Mouse (Mus musculus): ENCODE data around the gene Elfn1.

Gene Elfn1

DNA sequence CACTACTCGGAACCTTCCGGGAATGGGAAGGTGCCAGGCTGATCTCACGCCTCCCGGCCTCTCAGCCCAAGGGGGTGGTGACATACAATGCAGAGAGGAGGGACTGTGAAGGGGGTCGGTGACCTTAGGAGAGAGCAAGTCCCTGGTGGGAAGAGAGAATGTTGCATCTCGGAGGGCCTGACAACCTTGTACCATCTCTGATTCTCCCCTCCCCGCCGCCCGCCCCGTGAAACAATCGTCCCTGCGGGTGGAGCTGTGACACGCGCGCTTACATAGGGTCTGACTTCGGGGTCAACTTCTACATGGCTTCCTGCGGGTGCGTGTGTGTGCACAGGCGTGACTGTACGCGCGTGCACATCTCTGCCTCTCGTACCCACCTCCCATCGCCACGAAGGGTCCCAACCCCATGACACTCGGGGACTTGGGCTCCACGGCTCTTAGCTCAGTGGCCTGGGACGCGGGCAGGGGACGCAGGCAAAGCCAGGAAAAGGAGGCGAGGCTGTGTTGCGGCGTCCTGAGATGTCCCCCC, at the start of gene Elfn1:
Gene Elfn1, plus strand, starts transcription at position 230 of the 529 bp plus-strand sequence.
- peak in 1 of 2 experiments; percentile 12 for DNase-seq

DNA sequence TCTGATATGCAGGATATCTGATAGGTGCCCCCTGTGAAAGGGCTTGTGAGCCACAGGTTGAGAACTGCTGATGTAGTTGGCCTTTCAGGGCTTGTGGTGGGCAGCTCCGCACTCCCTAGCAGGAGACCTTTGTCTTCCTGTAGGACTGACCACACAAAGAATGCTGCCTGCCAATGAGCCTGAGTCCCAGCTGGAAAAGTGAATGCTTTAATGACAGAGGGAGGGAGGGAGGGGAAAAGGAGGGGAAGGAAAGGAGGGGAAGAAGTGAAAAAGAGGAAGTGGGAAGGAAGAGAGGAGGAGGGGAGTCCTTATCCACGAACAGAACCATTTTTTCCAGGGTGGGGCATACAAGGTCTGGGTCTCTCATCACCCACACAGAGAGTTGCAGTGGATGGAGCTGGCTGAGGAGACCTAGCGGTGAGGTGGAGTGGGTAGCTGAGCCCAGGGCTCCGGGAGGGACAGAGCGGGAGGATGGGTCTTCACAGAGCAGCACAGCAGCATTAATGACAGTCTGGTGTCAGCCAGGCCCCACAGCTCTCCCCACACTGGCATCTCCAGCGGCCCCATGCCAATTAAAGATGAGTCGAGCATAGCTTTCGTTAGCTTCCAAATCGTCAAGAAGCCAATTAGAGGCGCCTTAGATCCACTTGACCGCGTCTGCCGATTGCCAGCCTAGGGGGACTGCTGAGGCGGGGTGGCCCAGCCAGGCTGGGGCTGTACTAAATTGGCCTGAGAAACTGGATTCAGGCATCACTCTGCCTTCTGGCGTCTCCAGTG, 47.2 kb upstream of the Elfn1 start:
- no peak for DNase-seq

DNA sequence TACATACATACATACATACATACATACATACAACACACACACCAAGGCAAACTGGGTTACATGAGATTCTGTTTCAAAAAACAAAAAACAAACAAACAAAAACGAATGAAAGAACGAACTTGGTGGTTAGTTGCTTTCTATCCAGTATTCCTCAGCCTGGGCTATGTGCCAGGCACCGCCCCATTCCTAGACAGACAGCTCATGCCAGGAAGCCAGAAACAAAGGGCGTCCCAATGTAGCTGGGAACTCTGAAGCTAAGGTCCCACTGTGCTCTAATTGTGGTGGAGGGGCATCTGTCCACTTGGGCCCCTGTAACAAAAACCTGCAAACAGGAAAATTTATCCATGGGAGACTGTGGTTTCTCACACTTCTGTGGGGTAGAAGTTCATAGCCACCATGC, 45.0 kb upstream of the Elfn1 start:
- DNase-seq = peak; percentile 77 to 84

DNA sequence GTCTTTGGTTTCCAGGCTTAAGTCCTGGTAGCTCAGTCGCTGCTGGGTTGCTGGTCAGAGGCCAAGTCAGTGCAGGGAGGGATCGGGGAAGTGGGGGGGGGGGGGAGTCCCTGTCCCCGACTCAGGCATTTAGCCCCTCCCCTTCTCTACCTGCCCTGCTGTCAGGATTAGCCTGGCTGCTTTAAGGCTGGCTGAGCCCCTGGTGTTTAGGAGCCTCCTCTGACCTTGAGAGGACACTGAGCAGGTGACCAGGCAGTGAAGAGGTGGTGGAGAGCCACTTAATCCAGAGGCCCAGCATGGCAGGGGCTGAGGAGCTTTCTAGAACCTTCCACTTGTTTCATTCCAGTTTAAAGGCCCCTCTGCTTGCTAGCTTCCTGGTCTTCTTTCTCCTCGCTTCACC, 36.9 kb upstream of the Elfn1 start:
- peak; percentile 36 to 74 for DNase-seq

DNA sequence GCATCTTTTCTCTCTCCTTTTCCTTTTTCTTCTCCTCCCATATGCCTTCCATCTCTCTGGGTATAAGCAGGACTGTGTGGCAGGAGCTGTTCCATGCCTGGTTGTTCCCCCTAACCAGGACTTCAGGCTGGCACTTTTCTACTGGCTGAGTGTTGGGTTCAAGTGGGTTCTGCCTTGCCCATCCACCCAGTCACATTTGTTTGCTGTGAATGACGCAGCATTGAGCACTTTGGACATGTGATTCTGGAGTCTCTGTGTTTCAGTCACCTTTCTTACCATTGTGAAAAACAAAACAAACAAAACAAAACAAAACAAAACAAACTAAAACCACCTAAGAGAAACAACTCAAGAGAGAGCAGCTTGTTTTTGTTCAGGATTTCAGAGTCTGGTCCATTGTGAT, 36.2 kb upstream of the Elfn1 start:
- DNase-seq = no peak

DNA sequence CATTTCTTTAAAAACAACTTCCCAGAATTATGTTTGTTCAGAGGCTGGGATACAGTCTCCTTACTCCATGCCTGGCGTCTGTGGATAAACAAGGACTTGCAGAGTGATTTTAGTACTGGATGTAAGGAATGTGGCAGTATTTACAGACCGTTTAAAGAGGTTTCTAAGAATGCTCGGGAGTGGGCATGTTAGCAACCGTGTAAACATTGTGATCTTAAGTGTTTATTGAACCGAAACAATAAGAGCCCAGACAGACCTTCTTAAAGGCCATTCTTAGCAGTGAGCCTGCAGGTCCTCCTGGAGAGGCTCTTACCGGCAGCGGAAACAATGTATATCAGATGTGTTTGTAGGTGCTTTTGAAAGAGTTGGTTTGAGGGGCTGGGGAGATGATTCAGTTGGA, 30.2 kb upstream of the Elfn1 start:
- no peak for DNase-seq

DNA sequence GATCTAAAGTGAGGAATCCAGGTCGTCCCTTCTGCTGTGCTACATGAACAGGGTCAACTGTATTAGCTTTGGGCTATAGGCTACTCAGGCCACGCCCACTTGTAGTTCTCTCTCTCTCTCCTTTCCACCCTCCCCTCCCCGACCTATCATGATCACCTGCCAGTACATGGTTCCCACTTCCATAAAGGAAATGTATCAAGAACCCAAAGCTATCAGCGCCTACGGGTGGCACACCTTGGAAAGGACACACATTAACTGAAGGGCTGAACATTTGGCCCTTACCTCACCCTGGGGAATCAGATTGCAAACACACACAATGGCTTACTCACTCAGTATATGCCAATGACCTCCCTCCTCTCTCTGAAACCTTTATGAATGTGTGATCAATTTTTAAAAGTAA, 28.0 kb upstream of the Elfn1 start:
- no peak for DNase-seq

DNA sequence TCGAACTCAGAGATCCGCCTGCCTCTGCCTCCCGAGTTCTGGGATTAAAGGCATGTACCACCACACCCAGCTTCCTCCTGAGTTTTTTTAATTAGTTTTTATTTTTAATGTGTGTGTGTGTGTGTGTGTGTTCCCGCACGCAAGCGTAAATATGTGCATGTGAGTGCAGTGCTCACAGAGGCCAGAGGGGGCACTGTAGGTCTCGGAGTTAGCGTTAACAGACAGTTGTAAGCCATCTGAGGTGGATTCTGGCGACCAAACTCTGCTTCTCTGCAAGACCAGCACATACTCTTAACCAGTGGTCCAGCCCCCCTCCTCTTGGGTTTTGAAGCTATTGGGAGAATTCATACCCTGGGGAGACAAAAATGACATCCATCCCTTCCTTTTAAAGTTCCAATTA, 26.6 kb upstream of the Elfn1 start:
- DNase-seq = no peak

DNA sequence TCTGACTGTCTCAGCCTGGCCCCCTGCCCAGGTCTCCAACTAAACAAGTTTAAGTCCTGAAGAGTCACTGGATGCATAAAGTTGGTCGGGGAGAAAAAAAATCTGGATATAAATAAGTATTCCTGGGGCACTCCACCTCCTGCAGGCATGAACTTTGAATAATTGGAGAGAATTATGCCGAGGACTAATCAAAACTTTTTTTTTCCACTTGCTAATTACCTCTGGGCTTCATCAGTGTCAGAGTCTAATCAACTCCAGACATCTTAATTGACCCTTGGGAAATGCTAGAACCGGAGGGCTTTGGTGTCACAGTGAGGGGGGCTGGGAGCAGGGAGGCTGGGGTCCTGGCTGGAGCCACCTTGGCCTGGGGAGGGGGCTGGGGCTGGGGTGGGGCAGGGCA, 19.1 kb upstream of the Elfn1 start:
- DNase-seq = no peak

DNA sequence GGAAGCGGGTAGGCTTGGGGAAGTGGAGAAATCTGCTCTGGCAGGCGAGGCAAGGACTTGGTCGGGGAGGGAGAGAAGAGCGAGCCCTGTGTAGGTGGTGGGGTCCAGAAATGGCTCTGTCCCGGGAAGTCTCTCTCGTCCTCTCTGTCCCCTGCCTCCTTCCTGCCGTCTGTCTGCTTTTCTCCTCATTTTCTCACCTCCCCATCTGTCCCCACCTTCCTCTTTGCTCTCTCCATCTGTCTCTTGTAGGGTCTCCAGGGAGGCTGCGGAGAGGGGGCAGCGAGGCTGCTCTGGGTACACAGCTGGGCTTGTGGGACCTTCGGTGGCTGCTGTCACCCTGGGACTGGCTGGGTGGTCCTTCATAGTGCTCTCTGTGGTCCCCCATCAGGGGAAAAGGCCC, 18.4 kb upstream of the Elfn1 start:
- no peak for DNase-seq

DNA sequence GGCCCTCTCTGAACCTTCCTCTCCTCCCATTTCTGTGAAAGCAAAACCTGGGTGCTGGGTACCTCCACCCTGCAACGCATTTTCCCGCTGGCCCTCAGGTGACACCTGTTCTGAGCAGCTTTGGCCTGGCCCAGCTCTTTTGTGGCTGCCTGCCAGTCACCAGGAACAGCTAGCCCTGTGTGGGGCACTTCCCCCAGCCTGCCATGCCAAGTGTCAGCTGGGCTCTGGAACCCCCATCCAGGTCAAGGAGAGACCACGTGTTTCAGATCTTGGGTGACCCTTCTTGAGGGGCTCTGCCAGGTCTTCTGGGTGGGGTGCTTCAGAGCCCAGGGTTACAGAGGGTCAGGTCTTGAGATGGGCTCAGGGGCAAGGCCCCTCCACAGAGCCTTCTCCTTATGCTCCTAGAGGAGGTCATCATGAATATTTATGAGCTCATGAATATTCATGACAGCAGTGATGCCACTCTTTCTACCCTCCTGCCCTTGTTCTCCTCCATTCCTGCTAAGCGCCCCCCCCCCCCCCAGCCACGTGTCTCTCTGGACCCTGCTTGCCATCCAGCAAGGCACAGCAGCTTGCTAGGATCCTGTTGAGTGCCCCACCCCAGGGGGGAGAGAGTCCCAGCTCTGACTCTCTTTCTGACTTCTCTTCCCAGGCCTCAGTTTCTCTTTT, 15.3 kb upstream of the Elfn1 start:
- DNase-seq = peak; percentile 78 to 89

DNA sequence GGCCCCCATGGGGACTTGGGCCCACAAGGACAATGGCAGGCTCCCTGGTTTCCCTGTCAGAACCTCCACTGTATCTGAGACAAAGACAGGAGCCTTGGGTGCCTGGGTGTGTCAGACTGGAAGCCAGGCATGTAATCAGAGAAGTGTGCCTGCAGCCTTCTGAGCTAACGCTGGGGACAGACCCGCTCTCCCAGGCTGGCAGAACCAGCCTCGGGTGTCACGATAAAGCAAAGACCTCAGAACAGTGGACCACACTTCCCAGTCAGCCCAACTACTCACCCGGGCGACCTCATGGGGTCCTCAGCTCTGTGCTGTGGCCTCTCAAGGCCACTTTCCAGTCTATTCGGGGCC, 14.8 kb upstream of the Elfn1 start:
- no peak for DNase-seq

DNA sequence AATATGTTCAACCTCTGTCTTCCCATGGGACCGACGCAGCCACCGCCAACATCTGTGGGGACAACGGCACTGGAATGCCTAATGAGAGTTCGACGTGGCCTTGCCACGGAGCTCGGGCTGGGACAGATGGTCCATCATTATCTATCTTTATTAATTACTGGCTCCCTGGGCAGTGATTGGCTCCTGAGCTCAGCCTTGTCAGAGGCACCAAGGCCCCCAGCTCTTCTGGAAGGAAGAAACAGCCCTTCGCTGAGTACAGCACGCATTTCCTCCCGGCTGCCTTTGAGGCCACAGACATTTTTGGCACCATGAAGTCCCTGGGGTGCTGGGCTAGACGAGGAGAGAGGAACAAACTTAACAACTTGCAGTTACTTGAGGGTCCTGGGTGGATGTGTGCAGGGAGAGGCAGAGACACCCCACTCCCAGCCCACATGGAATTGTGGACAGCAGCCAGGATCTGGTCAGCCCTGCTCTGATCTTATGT, 13.7 kb upstream of the Elfn1 start:
- DNase-seq = peak; percentile 44 to 66

DNA sequence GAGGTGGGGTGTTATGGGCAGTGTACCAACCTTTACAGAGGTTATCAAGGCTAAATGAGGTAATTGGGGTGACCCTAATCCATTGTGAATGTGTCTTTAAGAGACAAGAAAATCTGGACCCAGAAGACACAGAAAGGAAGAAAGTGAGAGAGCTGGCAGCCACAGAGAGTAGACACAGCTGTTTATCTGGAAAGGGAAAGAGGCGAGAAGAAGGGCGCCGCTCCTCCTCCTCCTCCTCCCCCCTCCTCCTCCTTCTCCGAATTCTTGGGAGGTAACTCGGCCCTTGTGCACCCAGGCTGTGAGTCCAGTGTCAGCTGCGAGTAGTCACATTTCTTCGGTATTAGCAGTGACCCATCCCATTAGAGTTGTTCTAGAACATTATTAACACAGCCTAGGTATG, 8.7 kb upstream of the Elfn1 start:
- DNase-seq = no peak

DNA sequence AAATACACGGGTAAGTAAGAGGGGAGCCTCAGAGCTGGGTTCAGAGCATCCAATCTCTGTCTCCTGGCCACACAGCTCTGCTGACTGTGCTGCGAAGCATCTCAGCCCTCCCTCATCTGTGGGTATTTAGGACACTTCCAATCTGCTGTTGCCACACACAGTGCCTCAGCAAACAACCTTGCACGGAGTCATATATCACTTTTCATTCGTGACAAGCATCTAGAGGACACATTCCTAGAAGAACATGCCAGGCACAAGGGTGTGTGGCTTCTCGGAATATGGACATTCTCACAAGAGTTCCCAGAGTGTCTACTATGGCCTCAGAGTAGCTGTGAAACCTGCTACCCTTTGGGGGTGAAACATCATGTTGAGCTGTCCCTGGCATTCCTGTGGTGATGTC, 2.6 kb upstream of the Elfn1 start:
- DNase-seq = no peak

DNA sequence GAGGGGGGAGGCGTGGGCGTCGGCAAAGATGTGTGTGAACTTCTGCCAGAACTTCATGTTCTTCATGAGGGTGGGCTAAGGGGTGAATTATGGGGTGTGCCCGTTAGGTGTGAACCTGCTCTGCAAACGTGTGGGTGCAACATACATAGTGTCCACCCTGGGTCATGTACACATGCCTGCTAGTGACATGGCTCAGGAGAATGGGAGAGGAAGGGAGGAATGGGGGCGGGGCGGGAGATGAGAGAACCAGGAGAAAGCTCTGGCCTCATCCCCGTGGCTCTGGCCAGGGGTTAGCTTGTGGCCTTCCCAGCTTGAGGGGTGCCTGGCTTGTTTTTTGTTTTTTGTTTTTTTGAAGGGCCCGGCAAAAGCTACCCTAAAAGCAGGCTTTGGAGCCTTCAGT, 1.2 kb upstream of the Elfn1 start:
- DNase-seq = no peak

DNA sequence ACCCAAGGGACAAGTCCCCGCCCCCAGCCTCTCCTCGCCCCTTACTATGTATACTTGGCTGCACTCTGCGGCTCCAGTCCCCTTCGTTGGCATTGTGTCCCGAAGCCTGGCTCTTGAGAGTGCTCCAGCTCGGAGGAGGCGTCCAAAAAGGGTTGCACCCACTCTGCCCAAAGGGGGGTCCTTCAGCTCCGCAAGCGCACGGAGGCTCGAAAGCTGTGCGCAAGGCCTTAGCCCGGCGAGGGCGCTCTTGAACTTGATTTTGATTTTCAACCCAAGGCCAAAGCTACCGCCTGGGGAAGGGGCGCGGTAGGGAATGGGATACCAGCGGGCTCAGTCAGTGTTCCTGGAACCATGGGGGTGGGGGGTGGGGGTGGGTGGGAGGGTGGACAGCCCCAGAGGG, 502 bp upstream of the Elfn1 start:
- DNase-seq = peak; percentile 61 to 68

DNA sequence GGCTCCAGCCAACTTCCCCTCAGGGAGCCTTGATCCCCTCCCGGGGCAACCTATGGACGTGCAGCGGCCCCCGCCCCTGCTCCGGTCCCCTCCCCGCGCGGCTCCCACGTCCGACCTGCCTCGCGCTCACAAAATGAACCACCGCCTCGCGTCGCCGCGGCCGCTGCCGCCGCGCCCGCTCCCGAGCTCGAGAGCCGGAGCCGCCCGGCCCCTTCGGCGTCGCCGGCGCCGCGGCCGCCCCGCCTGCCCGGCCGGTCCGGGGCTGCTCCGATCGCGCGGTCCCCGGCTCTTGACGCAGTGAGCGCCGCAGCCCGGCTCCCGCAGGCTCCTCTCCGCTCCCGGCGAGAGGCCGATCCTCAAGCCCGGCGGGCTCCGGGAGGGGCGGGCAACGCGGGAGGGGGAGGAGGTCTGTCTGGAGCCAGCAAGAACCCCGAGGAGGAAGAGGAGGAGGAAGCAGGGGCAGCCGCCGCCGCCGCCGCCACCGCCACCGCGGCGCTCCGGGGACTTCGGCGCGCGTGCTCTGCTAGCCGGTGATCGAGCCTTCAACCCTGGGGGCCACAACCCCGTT, 584 bp downstream of the Elfn1 start:
- DNase-seq = no peak

DNA sequence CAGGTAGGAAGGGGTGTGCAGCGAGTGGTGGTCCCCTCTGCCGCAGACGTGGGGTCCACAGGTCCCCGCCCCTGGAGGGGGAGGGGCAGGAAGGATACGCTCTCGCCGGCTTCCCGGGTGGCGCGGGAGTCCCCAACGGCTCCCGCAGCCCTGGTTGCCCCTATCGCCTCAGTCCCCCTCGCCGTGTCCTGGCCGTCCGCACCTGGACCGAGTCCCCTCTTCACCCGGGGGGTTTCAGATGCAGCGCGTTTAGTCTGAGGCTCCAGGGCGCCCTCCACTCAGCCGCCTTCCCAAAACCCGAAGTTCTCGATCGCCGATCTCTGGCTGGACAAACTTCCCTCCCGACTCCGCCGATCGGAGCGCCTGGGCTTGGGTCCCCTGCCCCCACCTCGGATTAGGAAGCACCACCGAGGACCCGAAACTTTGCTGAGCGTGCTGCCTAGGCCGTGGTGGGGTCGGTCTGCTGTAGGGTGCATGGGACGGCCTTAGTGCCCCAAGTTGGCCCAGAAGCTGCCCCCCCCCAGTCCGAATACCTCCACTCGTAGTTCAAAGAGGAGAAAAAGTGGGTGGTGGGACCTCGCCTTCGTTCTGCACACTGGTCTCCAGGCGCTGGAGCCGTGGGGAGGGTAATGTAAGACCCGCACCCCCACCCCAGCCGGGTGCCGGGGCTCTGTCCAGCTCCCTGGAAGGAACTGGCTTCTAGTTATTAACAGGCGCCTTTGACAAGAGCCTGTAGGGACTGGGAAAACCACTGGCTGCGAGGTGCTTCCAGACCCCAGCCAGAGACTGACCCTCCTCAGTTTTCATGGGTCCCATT, 1.3 kb downstream of the Elfn1 start:
- peak in 1 of 2 experiments; percentile 52 for DNase-seq

DNA sequence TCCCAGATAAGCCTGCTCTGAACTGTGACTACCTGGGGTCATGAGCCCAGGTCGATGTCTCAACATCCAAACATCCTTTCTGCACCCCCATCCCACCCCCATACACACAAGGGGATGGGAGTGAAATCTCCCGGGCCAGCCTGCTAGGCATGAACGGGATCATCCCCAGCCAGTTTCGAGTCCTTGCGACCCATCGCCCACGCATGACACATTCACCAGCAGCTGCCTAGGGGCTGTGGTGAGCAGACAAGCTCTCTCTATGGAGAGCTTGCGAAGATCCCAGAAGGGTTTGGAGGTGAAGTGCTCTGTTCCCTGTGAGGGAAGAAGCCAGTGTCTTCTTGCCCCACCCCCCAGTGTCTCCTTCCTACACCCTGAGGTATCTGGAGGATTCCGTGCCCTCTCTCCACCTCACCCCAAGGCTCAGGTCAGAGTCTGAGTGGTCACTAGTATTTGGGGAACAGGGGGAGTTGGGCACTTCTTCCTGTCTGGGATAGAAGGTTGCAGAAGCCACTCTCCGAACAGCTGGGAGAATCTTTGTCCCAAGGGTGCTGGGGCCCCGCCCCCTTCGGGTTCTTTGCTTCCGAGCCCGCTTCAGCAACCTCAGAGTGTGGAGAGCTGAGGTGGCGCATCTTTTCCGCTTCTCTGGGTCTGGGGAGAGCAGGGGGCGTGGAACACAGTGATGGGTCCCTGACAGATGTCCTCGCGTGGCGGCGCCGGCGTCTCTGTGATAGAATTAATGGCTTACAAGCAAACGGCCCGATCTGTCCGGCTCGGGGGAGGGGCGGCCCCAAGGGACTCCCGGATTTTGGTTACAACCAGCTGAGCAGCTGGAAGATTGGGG, 2.2 kb downstream of the Elfn1 start:
- peak in 1 of 2 experiments; percentile 32 for DNase-seq

DNA sequence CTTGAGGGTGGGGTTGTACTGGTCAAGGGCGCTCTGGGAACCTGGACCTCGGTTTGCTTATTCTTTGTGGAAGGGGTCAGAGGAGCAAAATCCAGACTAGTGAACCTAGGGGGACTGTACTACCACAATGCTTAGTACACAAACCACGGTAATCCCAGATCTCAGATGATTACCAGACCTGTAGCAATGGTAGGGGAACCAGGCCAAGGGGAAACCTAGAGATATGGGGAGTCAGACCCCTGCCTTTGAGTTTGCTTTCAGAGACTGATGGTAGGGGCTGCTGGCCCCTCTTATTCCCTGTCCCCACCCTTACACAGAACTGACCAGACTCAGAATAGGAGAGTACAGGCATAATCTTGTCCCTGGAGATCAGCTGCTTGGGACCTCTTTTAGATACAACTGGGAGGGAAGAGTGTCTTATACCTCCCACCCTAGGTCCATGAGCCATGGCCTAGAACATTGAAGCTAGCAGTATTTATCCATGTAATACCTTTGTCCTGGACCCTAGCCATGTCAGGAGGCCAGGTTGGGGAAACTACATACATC, 3.1 kb downstream of the Elfn1 start:
- DNase-seq = no peak

DNA sequence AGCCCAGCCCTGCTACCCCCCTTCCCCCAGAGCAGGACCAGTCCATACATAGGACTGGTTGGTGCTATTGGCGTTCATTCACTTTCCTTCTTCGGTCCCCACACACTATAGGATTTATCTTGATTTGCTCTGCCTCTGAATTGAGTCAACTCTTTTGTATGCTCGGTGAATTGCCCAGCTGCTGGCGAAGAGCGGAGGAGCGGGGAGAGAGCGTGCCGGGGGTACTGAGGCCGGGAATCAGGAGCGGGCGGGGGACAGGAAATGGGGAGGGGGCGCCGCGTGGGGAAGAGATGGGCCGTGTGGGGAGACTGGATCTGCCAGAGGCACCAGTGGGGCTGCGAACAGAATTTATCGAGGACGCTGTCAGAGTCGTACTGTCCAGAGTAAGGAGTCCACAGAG, 3.8 kb downstream of the Elfn1 start:
- no peak for DNase-seq

Measured in kidney, postnatal 25 days (tissue).